Mouse (Mus musculus) ES-E14 (cell line): ENCODE measurements around the gene Wdr77. TPM values are rescaled to one million over a fixed set of nuclear protein-coding genes. Genes with fewer than 3 reads are reported as not detected.
"Not testable (repeated sequence)": the region's sequence is repeated elsewhere in the genome, so short reads cannot be mapped to it uniquely, and the experiment has no call there.

Experiments used
- DNase-seq: peaks from one replicate; pipeline ENCODE4 v3.0.0-alpha.2; 2013; ENCODE audit warnings: low read depth, low spot score
- H3K27ac ChIP-seq: 2 replicates; pipeline ENCODE4 v1.5.1; 2012; ENCODE audit warnings: low read depth, mild to moderate bottlenecking, low read length, moderate library complexity, mixed read lengths; ENCODE audit not compliant: poor library complexity, insufficient read depth, severe bottlenecking
- H3K36me3 ChIP-seq: 2 replicates; pipeline ENCODE4 v1.6.1; 2012; ENCODE audit warnings: mild to moderate bottlenecking, low read length, moderate library complexity, mixed read lengths; ENCODE audit not compliant: control insufficient read depth, poor library complexity, insufficient read depth, severe bottlenecking
- H3K4me1 ChIP-seq, 2 experiments: fragments of 150-350 bp in 1 of 2; sonication (generic) in 1 of 2; 2 replicates each; pipeline ENCODE4 v1.6.1; 2012; ENCODE audit warnings: low read length in 2 of 2, mild to moderate bottlenecking in 1 of 2, mixed read lengths in 1 of 2; ENCODE audit not compliant: control insufficient read depth in 2 of 2, insufficient read depth in 2 of 2, poor library complexity in 1 of 2
- H3K4me3 ChIP-seq, 2 experiments: fragments of 150-350 bp in 1 of 2; sonication (generic) in 1 of 2; 2 replicates each; pipeline ENCODE4 v1.5.1; 2012; ENCODE audit warnings: low read length in 2 of 2, low read depth in 1 of 2, mild to moderate bottlenecking in 1 of 2, mixed read lengths in 1 of 2; ENCODE audit not compliant: insufficient read depth in 1 of 2, poor library complexity in 1 of 2, severe bottlenecking in 1 of 2
- H3K9ac ChIP-seq: 2 replicates; pipeline ENCODE4 v1.6.1; 2012; ENCODE audit warnings: low read depth, mild to moderate bottlenecking, low read length, mixed read lengths; ENCODE audit not compliant: poor library complexity, insufficient read depth, severe bottlenecking
- H3K9me3 ChIP-seq: fragments of 150-350 bp; sonication (generic); 2 replicates; pipeline ENCODE4 v1.6.1; 2012; ENCODE audit warnings: low read depth, mild to moderate bottlenecking, low read length; ENCODE audit not compliant: control insufficient read depth, insufficient read depth
- CHD2 ChIP-seq: IDR thresholded peaks from 2 replicates; pipeline ENCODE4 v1.6.1; 2014; ENCODE audit warnings: mild to moderate bottlenecking, low read depth, low read length, inconsistent platforms
- HCFC1 ChIP-seq: IDR thresholded peaks from 2 replicates; pipeline ENCODE4 v1.6.1; 2012; ENCODE audit warnings: low read length, inconsistent platforms, borderline replicate concordance; ENCODE audit not compliant: insufficient read depth
- MAFK ChIP-seq: IDR thresholded peaks from 2 replicates; pipeline ENCODE4 v1.6.1; 2014; ENCODE audit warnings: mild to moderate bottlenecking, low read depth, low read length, inconsistent platforms; ENCODE audit not compliant: insufficient read depth
- ZC3H11A ChIP-seq: IDR thresholded peaks from 2 replicates; pipeline ENCODE4 v1.6.1; 2012; ENCODE audit warnings: low read depth, mild to moderate bottlenecking, inconsistent platforms, low read length, borderline replicate concordance
- ZNF384 ChIP-seq: IDR thresholded peaks from 2 replicates; pipeline ENCODE4 v1.6.1; 2012; ENCODE audit warnings: low read depth, low read length, inconsistent platforms
- in situ Hi-C, 2 experiments: fragments of 600-800 bp; cut with MboI; formaldehyde crosslinking; loops; one replicate each; pipeline ENCODE4 v1.15.1; 2025; ENCODE audit warnings: low sequenced_read_pairs in 2 of 2, inconsistent platforms in 1 of 2; ENCODE audit not compliant: unreplicated experiment in 2 of 2
- total RNA-seq: library from RNA; depleted of rRNA; stranded (reverse); fragments of 300-350 nt; gene quantifications from 2 replicates; pipeline ENCODE4 v1.2.3, GENCODE M21; 2012

The Wdr77 gene
- total RNA-seq, 1 experiment, result 148 TPM

DNA sequence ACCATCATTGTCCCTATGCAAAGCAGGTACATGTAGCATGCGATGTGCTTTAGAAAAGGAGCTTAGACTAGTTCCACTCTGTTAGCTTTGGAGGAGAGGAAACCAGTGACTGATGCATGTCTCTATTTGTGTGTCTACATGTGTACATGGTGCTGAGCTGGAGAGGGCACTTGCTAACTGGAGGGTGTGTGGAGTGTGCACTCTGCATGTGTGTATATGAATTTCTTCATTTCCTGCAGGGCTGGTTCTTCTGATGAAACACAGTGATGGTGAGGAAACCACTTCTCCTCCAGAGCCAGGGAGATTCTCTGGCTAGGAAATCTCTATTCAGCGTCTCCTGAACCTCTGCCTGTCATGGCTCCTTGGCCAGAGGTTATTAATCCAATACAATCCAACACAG is 15.0 kb downstream of the Wdr77 start:
- H3K36me3 ChIP-seq, result peaks cover 3% of the 10 kb centered on the region; the same call in 1 of the 2 replicates
- no peak overlapping the region for H3K27ac ChIP-seq
- H3K9me3 ChIP-seq, result no peaks in the 10 kb centered on the region
- no peak for DNase-seq
- no peaks in the 10 kb centered on the region for H3K4me1 ChIP-seq
- no peak overlapping the region for H3K9ac ChIP-seq
- TF ChIP-seq MAFK (no peak), ZC3H11A (no peak), CHD2 (no peak), HCFC1 (no peak), ZNF384 (no peak)
- in situ Hi-C loops, result no loop called here
- no peak overlapping the region for H3K4me3 ChIP-seq

DNA sequence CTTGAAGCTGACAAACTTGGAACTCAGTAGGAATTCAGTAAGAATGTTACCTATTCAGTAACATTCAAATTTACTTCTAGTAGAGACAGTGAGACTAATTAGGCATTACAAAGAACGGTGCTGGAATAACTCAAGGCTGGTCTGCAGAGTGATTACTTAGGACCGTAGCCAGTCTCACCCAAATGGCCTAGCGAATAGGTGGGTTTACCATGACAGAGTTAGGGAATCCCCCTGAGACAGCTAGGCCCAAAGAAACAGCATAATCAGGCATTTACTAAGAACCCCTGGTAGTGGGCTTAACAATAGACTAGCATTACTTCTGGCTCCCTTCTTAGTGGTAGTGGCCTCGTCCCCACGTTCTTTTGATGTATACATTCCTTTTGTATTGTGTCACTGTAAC is 30.4 kb downstream of the Wdr77 start:
- in situ Hi-C loops, result loop anchor here (10.0 kb wide), 2 partner anchors 455 to 465 kb away; no protein-coding TSS in a partner anchor
- not testable (repeated sequence) for H3K9ac ChIP-seq, H3K36me3 ChIP-seq, H3K4me3 ChIP-seq, H3K27ac ChIP-seq, H3K4me1 ChIP-seq, DNase-seq, H3K9me3 ChIP-seq

DNA sequence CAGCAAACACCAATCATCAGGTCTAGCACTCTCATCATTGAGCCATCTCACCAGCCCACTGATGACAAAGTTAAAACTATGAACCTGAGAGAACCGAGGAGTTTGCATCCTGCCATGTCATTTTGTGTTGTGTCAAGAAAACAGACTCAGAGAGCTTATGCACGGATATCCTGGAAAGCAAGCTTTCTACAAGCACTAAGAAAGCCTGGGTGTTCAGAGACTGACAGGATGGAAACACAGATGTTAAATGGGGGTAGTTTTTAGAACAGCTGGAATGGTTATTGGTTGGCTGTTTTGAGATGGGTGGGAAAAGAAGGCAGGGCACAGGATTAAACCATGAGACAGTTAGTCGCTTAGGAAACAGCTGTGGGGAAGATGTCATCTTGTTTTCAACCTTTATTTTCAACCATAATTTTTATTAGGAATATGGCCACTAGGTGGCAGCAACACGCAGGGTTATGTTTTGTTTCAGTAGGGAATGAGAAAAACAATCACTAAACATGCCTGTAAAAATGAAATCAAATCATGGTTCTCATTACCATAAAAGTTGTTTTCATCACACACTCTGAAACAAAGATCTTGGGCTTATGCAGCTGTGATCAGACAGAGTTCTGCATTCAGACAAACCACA is 32.6 kb downstream of the Wdr77 start:
- Histone ChIP-seq H3K36me3 (no peaks in the 10 kb centered on the region), H3K4me1 (no peaks in the 10 kb centered on the region), H3K27ac (no peak overlapping the region), H3K9me3 (no peaks in the 10 kb centered on the region), H3K9ac (no peak overlapping the region), H3K4me3 (no peak overlapping the region)
- in situ Hi-C loops, result loop anchor here (10.0 kb wide), 2 partner anchors 453 to 463 kb away; no protein-coding TSS in a partner anchor
- DNase-seq, result no peak
- TF ChIP-seq HCFC1 (no peak), MAFK (no peak), ZNF384 (no peak), ZC3H11A (no peak; the same call in 1 of the 2 replicates)

DNA sequence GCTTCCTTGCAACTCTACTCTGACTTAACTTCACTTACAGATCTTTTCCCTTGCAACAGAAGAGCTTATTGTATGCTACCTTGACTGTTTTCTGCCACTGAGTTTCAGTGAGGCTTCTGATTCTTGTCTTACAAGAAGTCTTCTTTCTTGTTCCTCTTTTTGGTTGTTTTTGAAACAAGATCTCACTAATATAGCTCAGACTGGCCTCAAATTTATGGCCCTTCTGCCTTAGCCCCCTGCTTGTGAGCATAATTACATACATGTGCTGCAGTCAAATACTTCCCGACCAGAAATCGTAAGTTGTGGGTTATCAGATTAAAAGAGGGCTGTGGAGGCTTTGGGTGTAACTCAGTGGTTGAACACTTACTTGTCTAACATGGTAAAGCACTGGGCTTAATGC is 35.6 kb downstream of the Wdr77 start:
- H3K27ac ChIP-seq, result no peak overlapping the region
- H3K9ac ChIP-seq, result no peak overlapping the region
- in situ Hi-C loops, result loop anchor here (10.0 kb wide), 2 partner anchors 450 to 460 kb away; no protein-coding TSS in a partner anchor
- H3K9me3 ChIP-seq, result no peaks in the 10 kb centered on the region
- no peaks in the 10 kb centered on the region for H3K36me3 ChIP-seq
- no peak for DNase-seq
- H3K4me3 ChIP-seq, result no peak overlapping the region
- TF ChIP-seq ZC3H11A, result no peak
- TF ChIP-seq MAFK, result no peak
- TF ChIP-seq ZNF384, result no peak
- no peak for TF ChIP-seq CHD2
- TF ChIP-seq HCFC1, result no peak
- no peaks in the 10 kb centered on the region for H3K4me1 ChIP-seq
